Mouse (Mus musculus): Measurements from ENCODE around the gene March5.

March5 gene

DNA sequence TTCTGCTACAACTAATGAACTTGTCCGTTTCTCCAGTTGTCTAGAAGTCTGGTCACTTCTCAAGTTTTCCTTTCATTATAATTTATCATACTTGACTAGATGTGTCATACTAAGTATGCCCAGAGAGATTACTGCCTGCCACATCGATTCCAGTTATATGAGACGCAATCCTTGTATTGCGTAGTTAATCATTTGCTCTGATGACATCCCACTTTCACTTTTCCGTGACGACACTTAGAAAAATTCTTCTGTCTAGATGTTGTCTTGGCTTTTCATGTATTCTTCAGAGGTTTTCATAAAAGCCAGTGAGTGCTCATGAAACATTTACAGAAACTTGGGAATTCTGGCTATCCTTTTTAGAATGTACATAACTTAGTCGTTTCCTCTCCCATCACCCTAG, 1.6 kb downstream of the March5 start:
- DNase-seq (ENCODE audit: low spot score in 2 of 2) = no peak

DNA sequence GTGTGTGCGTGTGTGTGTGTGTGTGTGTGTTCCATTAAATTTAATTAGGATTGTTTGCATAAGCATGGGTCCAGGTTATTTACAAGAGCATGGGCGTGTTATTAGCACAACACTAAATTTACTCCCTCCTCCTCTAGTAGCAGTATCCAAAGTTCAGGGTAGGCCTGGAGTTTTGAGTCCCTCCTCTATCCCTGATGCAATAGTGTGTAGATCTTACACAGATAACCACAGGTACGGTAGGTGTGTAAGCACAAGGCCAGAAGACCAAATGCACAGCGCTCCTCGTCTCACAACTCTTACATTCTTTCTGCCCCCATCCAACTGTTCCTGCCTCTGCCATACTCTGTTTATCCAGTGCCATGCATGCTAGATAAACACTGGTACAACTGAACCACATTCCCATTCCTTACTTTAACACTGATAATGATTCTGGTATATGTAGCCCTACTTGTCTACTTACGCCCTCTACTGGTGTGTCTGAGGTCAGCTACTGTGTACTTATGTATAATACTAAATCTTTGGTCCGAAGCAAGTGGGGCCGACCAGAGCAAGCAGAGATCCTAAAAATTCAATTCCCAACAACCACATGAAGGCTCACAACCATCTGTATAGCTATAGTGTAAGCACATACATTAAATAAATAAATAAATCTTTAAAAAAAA, 2.3 kb downstream of the March5 start:
- DNase-seq (ENCODE audit: low spot score in 2 of 2) = no peak

- DNase-seq (ENCODE audit: low spot score in 2 of 2) = no peak
Measured at GRCm38 (mm10) chr19:37210457-37210856, 3.1 kb downstream of the March5 start.

DNA sequence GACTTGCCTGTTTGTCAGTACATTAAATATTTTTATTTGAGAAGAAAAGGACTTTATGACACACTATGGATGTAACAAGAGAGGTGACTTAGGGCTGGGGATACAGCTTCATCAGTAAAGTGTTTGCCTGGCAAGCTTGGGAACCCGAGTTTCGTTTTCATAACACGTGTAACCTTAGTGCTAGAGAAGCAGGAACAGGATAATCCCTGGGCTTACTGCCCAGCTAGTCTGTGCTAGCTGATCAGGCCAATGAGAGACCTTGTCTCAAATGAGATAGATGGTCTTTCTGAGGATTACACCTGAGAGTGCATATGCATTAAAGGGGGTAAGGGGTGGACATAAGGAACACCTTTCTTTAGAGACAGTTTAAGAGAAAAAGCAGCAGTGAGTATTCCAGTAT, 4.1 kb downstream of the March5 start:
- no peak for DNase-seq (ENCODE audit: low spot score in 2 of 2)

DNA sequence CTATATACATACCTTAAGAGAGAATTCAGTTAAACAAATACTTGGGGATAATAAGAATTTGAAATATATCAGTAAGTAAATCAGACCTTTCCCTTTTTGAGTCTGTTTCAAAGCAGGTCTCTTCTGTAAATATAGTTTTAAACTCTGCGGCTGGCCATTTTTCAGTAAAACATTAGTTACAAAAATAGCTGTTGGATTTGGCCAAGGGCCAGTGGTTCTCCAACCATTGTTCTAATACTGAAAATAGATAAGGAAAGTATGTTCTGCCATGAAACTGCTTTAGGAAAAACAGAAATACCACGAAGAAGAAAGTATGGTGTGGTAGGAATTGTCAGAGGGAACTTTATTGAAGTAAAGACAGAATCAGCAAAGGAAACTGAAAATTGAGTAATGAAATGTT, 7.4 kb downstream of the March5 start:
- no peak for DNase-seq (ENCODE audit: low spot score in 2 of 2)

DNA sequence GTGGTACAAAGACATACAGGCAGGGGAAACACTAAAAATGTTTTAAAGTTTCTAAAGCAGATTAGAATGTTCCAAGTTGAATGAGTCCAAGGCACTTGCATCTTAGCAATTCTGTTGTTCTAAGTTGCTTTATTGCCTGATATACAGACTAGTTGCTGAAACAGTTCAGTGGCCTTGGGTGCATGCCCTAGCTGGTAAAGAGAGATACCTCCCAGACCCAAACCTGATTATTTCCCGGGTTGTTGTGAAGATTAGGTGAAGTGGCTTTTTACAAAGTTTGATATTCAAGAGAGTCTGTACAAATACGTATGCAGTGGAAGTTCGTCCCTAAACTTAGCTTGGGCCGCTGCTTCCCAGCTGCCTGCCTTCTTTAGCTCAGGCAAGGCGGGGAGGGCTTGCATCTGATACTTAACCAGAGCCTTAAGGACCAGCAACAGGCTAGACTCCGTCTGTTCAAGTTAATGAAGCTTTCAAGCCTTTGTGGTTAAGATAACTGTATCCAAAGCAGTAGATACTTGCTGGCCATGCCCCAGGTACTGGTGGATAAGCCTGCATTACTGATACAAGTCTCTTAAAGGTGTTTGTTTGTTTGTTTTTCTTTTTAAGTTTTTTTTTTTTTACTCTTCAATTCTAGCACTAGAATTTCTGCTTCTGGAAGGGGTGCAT, 18.0 kb downstream of the March5 start:
- no peak for DNase-seq (ENCODE audit: low spot score in 2 of 2)

DNA sequence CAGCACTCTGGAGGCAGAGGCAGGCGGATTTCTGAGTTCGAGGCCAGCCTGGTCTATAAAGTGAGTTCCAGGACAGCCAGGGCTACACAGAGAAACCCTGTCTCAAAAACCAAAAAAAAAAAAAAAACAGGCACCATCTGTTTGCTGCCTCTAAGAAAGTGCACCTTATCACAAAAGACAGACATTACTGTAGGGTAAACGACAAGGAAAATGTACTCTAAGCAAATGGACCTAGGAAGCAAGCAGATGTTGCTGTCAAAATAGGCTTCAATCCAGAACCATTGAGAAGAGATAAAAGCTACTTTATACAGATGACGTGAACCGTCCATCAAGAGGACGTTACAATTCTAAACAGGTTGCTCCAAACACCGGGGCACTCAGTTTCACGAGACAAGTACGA, 25.3 kb downstream of the March5 start:
- peak in 1 of 2 experiments; percentile 35 for DNase-seq (ENCODE audit: low spot score in 2 of 2)

DNA sequence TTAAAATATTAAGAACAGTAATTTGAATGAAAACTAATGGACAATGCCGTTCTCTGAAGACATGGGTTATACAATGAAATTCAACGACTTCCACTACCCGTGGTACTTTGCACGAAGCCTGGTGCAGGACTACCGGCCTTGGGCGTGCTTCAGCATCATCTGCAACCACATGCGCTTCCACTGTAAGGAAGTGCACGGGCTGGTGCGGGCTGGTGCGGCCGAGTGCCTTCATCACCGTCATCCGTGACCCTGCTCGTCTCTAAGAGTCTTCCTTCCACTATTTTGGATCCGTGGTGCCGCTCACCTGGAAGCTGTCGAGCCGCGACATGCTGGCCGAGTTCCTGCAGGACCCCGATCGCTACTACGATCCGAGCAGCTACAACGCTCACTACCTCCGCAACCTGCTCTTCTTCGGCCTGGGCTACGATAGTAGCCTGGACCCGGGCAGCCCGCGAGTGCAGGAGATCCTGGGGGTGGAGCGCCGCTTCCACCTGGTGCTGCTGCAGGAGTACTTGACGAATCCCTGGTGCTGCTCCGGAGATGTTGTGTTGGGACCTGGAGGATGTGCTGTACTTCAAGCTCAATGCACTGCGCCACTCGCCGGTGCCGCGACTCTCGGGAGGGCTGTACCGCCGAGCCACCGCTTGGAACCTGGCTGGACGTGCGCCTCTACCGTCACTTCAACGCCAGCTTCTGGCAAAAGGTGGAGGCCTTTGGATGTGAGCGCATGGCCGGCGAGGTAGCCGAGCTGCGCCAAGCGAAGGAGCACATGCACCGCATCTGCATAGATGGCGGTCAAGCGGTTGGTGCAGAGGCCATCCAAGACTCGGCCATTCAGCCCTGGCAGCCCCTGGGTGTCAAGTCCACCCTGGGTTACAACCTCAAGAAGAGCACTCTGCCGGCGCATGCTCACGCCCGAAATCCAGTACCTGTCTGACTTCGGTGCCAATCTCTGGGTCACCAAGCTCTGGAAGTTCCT, 26.5 kb downstream of the March5 start:
- DNase-seq (ENCODE audit: low spot score in 2 of 2) = peak; percentile 54 to 81

DNA sequence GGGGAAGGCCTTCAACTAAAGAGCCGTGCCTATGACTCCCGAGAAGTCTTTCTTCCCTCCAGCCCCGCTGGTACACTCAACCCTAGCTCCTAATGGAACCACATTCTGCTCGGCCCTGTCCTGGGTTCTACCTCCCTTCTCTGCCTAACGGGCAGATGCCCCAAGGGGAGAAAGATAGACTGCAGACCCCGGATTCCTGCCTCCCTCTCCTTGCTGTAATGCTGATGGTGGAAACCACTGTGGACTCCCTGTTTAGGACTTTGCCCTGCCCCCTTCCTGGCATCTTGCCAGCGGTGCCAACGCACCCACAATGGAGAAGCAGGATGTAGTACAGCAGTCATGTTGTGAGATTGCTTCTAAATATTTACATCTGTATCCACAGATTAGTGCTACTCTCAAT, 28.5 kb downstream of the March5 start:
- peak; percentile 82 to 89 for DNase-seq (ENCODE audit: low spot score in 2 of 2)

DNA sequence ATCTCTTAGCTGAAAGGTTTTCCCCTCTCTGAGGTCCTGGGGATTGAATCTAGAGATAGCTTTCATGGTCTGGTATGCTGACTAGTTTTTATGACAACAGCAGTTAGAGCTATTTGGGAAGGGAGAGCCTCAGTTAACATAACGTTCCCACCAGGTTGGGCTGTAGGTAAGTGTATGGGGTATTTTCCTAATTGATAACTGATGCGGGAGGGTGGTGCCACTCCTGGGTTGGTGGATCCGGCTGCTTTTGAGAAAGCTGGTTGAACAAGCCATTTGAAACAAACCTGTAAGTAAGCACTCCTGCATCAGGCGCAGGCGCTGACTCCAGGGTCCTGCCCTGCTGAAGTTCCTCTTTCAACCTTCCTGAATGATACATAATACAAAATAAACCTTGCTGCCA, 30.0 kb downstream of the March5 start:
- DNase-seq (ENCODE audit: low spot score in 2 of 2) = peak; percentile 65 to 78

DNA sequence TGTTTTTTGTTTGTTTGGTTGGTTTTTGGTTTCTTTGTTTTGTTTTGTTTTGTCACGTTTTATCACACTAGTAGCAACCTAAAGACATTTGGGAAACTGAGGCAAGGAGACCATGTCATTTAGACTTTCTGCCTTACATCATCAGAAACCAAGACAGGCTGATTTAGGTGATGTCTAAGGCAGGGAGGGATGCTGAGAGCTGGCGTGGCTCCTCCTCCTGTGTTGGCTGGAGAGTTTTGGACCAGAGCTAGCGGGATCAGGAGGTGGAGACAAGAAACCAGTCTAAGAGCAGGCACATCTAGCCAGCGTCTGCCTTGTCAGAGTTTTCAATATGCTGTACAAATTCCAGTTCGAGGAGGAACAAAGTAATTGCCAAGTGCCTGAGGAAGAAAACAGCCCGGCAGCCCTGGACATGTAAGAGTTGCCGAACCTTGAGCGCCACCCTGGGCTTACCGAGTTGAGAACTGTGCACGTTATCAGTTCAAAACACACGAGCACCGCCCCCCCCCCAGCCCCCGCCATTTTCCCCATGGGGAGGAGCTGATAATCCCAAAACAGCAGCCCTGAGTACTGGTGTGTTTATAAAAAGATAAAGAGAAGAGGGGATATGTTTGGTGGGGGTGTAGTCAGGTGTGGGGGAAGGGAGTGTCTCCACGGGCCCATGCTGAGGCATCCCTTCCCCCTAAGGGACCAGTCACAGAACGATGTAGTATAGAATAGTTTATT, 30.5 kb downstream of the March5 start:
- peak; percentile 82 to 83 for DNase-seq (ENCODE audit: low spot score in 2 of 2)

GRCm38 (mm10) chr19:37238651-37239050, 31.3 kb downstream of the March5 start:
- peak; percentile 33 to 72 for DNase-seq (ENCODE audit: low spot score in 2 of 2)

GRCm38 (mm10) chr19:37239096-37239495, 31.8 kb downstream of the March5 start:
- DNase-seq (ENCODE audit: low spot score in 2 of 2) = peak; percentile 63 to 80

GRCm38 (mm10) chr19:37241201-37241600, 33.9 kb downstream of the March5 start:
- DNase-seq (ENCODE audit: low spot score in 2 of 2) = no peak

- DNase-seq (ENCODE audit: low spot score in 2 of 2) = no peak
Measured at GRCm38 (mm10) chr19:37242707-37243106, 35.4 kb downstream of the March5 start.

- no peak for DNase-seq (ENCODE audit: low spot score in 2 of 2)
Measured at GRCm38 (mm10) chr19:37246859-37247258, 39.5 kb downstream of the March5 start.

DNA sequence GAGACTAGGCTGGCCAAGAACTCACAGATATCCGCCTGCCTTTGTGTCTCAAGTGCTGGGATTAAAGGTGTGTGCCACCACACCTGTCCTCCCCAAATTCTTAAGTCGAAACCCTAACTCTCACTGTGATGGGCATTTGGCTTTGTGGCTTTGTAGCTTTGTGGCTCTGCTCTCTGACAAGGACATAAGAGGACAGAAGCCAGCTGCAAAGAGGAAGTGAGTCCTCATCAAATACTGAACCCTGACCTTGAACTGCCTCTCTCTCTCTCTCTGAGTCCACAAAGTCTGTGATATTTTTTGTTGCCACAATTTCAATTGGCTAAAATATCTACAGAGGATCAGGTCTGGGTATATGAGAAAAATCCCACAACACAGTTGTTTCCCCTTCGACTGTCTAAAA, 40.9 kb downstream of the March5 start:
- no peak for DNase-seq (ENCODE audit: low spot score in 2 of 2)

DNA sequence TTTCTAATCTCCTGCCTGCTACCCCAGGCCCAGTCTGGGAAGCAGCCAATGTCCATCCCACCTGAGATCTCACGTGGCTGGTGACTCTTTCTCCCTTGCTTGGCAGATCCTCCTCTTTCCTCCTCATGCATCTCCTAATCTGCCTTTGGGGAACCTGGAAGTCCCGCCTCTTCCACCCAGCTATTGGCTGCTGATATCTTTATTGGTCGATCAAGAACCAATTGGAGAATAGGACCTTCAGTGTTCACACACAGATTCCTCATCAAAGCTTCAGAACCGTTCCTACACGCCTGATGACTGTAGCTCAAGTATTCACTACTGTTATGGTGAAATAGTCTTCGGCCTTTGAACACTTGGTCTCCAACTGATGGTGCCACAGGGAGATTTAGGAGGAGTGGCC, 44.8 kb downstream of the March5 start:
- DNase-seq (ENCODE audit: low spot score in 2 of 2) = no peak

DNA sequence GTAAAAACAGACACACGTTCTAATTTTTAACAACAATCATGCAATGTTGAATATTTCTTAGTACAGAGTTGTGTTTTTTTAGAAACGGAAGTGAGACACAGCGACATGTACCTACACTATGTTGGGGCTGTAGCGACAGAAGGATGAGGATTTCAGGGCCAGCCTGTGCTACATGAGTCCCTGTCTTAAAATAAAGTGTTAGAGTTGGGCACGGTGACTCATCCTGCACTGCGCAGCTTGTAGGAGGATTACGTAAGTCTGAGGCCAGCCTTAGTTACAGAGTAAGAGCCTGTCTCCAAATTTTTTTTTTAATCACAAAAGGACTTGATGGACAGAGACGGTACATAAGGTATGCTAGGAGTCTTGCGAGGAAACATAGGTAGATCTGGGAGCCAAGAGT, 48.0 kb downstream of the March5 start:
- no peak for DNase-seq (ENCODE audit: low spot score in 2 of 2)

- DNase-seq (ENCODE audit: low spot score in 2 of 2) = no peak
Measured at GRCm38 (mm10) chr19:37262389-37262788, 55.0 kb downstream of the March5 start.

DNA sequence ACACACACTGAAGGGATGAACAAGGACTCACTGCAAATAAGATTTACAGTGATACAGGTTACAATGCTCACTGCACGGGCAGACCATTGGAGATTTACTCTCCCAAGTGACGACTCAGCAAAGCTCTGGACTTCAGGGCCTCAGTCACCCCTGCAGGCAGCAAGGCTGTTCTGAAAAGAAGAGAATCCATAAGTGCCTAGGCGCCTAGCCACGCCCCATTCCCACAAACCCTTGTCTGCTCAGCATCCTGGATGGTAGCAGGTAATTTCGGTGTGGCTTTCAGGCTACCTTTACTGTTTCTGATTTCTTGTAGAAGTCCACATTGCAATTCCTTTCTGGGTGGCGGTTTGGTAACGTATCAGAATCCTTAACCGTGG, 56.2 kb downstream of the March5 start:
- DNase-seq (ENCODE audit: low spot score in 2 of 2) = no peak
